Mouse (Mus musculus): ENCODE measurements around the gene Spesp1. TPM values are rescaled to one million over a fixed set of nuclear protein-coding genes. Genes with fewer than 3 reads are reported as not detected.

Gene Spesp1
- polyA plus RNA-seq (2014; fragmentation: Nextera tagmentation; extraction: Ambion mirVana) = not detected in 2 replicates

- 82% methylated on average over 27 of the region's 27 CpGs for WGBS
- ATAC-seq (ENCODE audit: insufficient number of reproducible peaks, insufficient read depth, low FRiP score, low read depth) = no peak
Measured at GRCm38 (mm10) chr9:62281991-62282390, at the start of gene Spesp1. Gene Spesp1, minus strand, starts transcription at chr9:62282208.

GRCm38 (mm10) chr9:62325965-62326364 lies 44.0 kb upstream of the Spesp1 start:
- Histone ChIP-seq H3K27ac (replicated peaks in 1 of 2; ENCODE audit: control insufficient read depth in 1 of 2, insufficient read depth in 1 of 2, low read depth in 2 of 2, low read length in 2 of 2) (no peak overlapping the region), H3K4me1 (ENCODE audit: control insufficient read depth in 2 of 2, insufficient read depth in 2 of 2, low read length in 2 of 2) (no peaks in the 10 kb centered on the region), H3K4me2 (ENCODE audit: low read length) (no peak overlapping the region), H3K36me3 (ENCODE audit: control insufficient read depth, insufficient read depth, low read length) (no peaks in the 10 kb centered on the region), H3K27me3 (ENCODE audit: control insufficient read depth, insufficient read depth, low read length) (no peaks in the 10 kb centered on the region), H3K9me3 (ENCODE audit: control insufficient read depth, low read length) (peaks cover 3% of the 10 kb centered on the region), H3K4me3 (ENCODE audit: control insufficient read depth in 1 of 2, insufficient read depth in 1 of 2, low read depth in 1 of 2, low read length in 2 of 2) (no peak overlapping the region), H3K9ac (ENCODE audit: low read length) (no peak overlapping the region)
- 69% methylated on average over 3 of the region's 3 CpGs for WGBS
- no peak for ATAC-seq (ENCODE audit: insufficient number of reproducible peaks, insufficient read depth, low FRiP score, low read depth)

More at GRCm38 (mm10) chr9:62281991-62282390, at the start of gene Spesp1:
- H3K27me3 ChIP-seq (ENCODE audit: control insufficient read depth, insufficient read depth, low read length) = no peaks in the 10 kb centered on the region
- no peak within 1 kb of the TSS for H3K4me2 ChIP-seq (ENCODE audit: low read length)
- no peaks in the 10 kb centered on the region for H3K4me1 ChIP-seq (ENCODE audit: control insufficient read depth in 2 of 2, insufficient read depth in 2 of 2, low read length in 2 of 2)
- no peaks in the 10 kb centered on the region for H3K9me3 ChIP-seq (ENCODE audit: control insufficient read depth, low read length)
- H3K27ac ChIP-seq (replicated peaks in 1 of 2; ENCODE audit: control insufficient read depth in 1 of 2, insufficient read depth in 1 of 2, low read depth in 2 of 2, low read length in 2 of 2) = no peak within 1 kb of the TSS
- H3K4me3 ChIP-seq (ENCODE audit: control insufficient read depth in 1 of 2, insufficient read depth in 1 of 2, low read depth in 1 of 2, low read length in 2 of 2) = no peak within 1 kb of the TSS
- H3K36me3 ChIP-seq (ENCODE audit: control insufficient read depth, insufficient read depth, low read length) = no peaks in the 10 kb centered on the region
- no peak within 1 kb of the TSS for H3K9ac ChIP-seq (ENCODE audit: low read length)

- no peaks in the 10 kb centered on the region for H3K27me3 ChIP-seq (ENCODE audit: control insufficient read depth, insufficient read depth, low read length)
- ATAC-seq (ENCODE audit: insufficient number of reproducible peaks, insufficient read depth, low FRiP score, low read depth) = no peak
- H3K4me1 ChIP-seq (ENCODE audit: control insufficient read depth in 2 of 2, insufficient read depth in 2 of 2, low read length in 2 of 2) = no peaks in the 10 kb centered on the region
- no peak overlapping the region for H3K9ac ChIP-seq (ENCODE audit: low read length)
- no peak overlapping the region for H3K4me3 ChIP-seq (ENCODE audit: control insufficient read depth in 1 of 2, insufficient read depth in 1 of 2, low read depth in 1 of 2, low read length in 2 of 2)
- no peaks in the 10 kb centered on the region for H3K36me3 ChIP-seq (ENCODE audit: control insufficient read depth, insufficient read depth, low read length)
- WGBS = 63% methylated on average over 1 of the region's 1 CpGs
- no peak overlapping the region for H3K27ac ChIP-seq (replicated peaks in 1 of 2; ENCODE audit: control insufficient read depth in 1 of 2, insufficient read depth in 1 of 2, low read depth in 2 of 2, low read length in 2 of 2)
- H3K4me2 ChIP-seq (ENCODE audit: low read length) = no peak overlapping the region
- H3K9me3 ChIP-seq (ENCODE audit: control insufficient read depth, low read length) = peaks cover 4% of the 10 kb centered on the region
Measured at GRCm38 (mm10) chr9:62323816-62324215, 41.8 kb upstream of the Spesp1 start.

DNA sequence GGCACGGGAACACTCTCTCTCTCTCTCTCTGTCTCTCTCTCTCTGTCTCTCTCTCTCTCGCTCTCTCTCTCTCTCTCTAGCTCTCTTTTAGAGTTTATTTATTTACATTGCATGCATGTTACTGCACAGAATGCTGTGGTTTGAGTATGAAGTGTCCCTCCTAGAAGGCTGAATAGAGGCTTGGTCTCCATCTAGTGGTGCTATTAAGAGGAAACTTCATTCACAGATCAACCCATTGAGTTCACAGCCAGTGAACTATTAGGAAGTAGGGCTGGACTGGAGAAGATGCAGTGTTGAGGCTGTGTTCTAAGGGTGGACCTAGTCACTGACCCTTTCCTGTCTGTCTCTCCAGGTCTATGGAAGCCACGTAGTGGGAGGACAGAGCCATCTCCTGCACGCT lies 36.7 kb upstream of the Spesp1 start:
- Histone ChIP-seq H3K36me3 (ENCODE audit: control insufficient read depth, insufficient read depth, low read length) (no peaks in the 10 kb centered on the region), H3K27me3 (ENCODE audit: control insufficient read depth, insufficient read depth, low read length) (no peaks in the 10 kb centered on the region), H3K27ac (replicated peaks in 1 of 2; ENCODE audit: control insufficient read depth in 1 of 2, insufficient read depth in 1 of 2, low read depth in 2 of 2, low read length in 2 of 2) (no peak overlapping the region), H3K4me2 (ENCODE audit: low read length) (no peak overlapping the region), H3K9ac (ENCODE audit: low read length) (no peak overlapping the region), H3K4me3 (ENCODE audit: control insufficient read depth in 1 of 2, insufficient read depth in 1 of 2, low read depth in 1 of 2, low read length in 2 of 2) (no peak overlapping the region), H3K4me1 (ENCODE audit: control insufficient read depth in 2 of 2, insufficient read depth in 2 of 2, low read length in 2 of 2) (no peaks in the 10 kb centered on the region), H3K9me3 (ENCODE audit: control insufficient read depth, low read length) (peaks cover 6% of the 10 kb centered on the region)
- WGBS = 80% methylated on average over 4 of the region's 4 CpGs
- no peak for ATAC-seq (ENCODE audit: insufficient number of reproducible peaks, insufficient read depth, low FRiP score, low read depth)

- Histone ChIP-seq H3K4me2 (ENCODE audit: low read length) (no peak overlapping the region), H3K9me3 (ENCODE audit: control insufficient read depth, low read length) (0 out of 2 replicates have a peak, but pooled peaks cover 2% of the 10 kb centered on the region), H3K4me3 (ENCODE audit: control insufficient read depth in 1 of 2, insufficient read depth in 1 of 2, low read depth in 1 of 2, low read length in 2 of 2) (no peak overlapping the region), H3K36me3 (ENCODE audit: control insufficient read depth, insufficient read depth, low read length) (no peaks in the 10 kb centered on the region), H3K27ac (replicated peaks in 1 of 2; ENCODE audit: control insufficient read depth in 1 of 2, insufficient read depth in 1 of 2, low read depth in 2 of 2, low read length in 2 of 2) (no peak overlapping the region), H3K9ac (ENCODE audit: low read length) (no peak overlapping the region), H3K27me3 (ENCODE audit: control insufficient read depth, insufficient read depth, low read length) (no peaks in the 10 kb centered on the region), H3K4me1 (ENCODE audit: control insufficient read depth in 2 of 2, insufficient read depth in 2 of 2, low read length in 2 of 2) (no peaks in the 10 kb centered on the region)
- WGBS = 80% methylated on average over 6 of the region's 6 CpGs
- no peak for ATAC-seq (ENCODE audit: insufficient number of reproducible peaks, insufficient read depth, low FRiP score, low read depth)
Measured at GRCm38 (mm10) chr9:62315556-62315955, 33.5 kb upstream of the Spesp1 start.

DNA sequence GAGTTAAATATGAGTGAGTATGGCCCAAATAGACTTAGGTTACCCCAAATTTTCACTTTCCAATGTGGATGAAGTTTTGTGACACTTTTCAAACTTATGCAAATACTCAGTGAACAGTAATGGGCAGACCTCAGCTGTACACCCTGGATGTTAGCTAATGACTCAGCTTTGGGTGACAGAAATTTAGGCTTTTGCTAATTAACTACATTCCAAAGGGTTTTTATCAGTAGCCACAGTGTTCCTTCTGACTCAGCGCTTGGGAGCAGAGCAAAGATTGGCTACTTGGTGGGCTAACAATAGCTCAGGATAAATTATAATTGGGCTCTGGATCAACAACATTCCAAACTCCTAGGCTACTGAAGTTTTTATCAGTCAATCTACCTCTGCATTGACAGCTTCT lies 14.9 kb upstream of the Spesp1 start:
- 29% methylated on average over 1 of the region's 1 CpGs for WGBS

GRCm38 (mm10) chr9:62295006-62295698 lies 13.1 kb upstream of the Spesp1 start:
- Histone ChIP-seq H3K9me3 (ENCODE audit: control insufficient read depth, low read length) (no peaks in the 10 kb centered on the region), H3K9ac (ENCODE audit: low read length) (no peak overlapping the region), H3K4me1 (ENCODE audit: control insufficient read depth in 2 of 2, insufficient read depth in 2 of 2, low read length in 2 of 2) (peaks cover 0 to 2% of the 10 kb centered on the region in 2 experiments; a peak in 2 of 4 replicates), H3K4me3 (ENCODE audit: control insufficient read depth in 1 of 2, insufficient read depth in 1 of 2, low read depth in 1 of 2, low read length in 2 of 2) (no peak overlapping the region), H3K36me3 (ENCODE audit: control insufficient read depth, insufficient read depth, low read length) (no peaks in the 10 kb centered on the region), H3K4me2 (ENCODE audit: low read length) (no peak overlapping the region), H3K27me3 (ENCODE audit: control insufficient read depth, insufficient read depth, low read length) (no peaks in the 10 kb centered on the region), H3K27ac (replicated peaks in 1 of 2; ENCODE audit: control insufficient read depth in 1 of 2, insufficient read depth in 1 of 2, low read depth in 2 of 2, low read length in 2 of 2) (no peak overlapping the region)
- 29% methylated on average over 7 of the region's 7 CpGs for WGBS
- ATAC-seq (ENCODE audit: insufficient number of reproducible peaks, insufficient read depth, low FRiP score, low read depth) = no peak

More for the DNA sequence above, 14.9 kb upstream of the Spesp1 start:
- H3K4me1 ChIP-seq (ENCODE audit: control insufficient read depth in 2 of 2, insufficient read depth in 2 of 2, low read length in 2 of 2) = peaks cover 0 to 2% of the 10 kb centered on the region in 2 experiments; a peak in 2 of 4 replicates
- ATAC-seq (ENCODE audit: insufficient number of reproducible peaks, insufficient read depth, low FRiP score, low read depth) = no peak
- no peaks in the 10 kb centered on the region for H3K27me3 ChIP-seq (ENCODE audit: control insufficient read depth, insufficient read depth, low read length)
- H3K27ac ChIP-seq (replicated peaks in 1 of 2; ENCODE audit: control insufficient read depth in 1 of 2, insufficient read depth in 1 of 2, low read depth in 2 of 2, low read length in 2 of 2) = no peak overlapping the region
- no peak overlapping the region for H3K4me2 ChIP-seq (ENCODE audit: low read length)
- H3K4me3 ChIP-seq (ENCODE audit: control insufficient read depth in 1 of 2, insufficient read depth in 1 of 2, low read depth in 1 of 2, low read length in 2 of 2) = no peak overlapping the region
- H3K9me3 ChIP-seq (ENCODE audit: control insufficient read depth, low read length) = no peaks in the 10 kb centered on the region
- H3K9ac ChIP-seq (ENCODE audit: low read length) = no peak overlapping the region
- no peaks in the 10 kb centered on the region for H3K36me3 ChIP-seq (ENCODE audit: control insufficient read depth, insufficient read depth, low read length)

DNA sequence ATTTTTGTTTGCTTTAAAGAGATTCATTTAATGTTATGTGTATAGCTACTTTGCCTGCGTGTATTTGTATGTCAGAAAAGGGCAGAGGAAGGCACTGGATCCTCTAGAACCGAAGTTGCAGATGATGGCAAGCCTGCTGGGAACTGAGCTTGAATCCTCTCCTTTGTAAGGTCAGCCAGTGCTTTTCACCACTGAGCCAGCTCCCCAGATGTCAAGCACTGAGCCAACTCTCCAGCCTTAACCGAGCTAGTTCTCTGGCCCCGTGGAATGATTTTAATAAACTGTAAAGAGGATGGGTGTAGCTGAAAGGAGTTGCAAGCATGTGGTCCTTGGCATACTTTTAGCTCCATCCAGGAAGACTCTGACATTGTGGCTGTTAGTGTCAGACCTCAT lies 5.6 kb upstream of the Spesp1 start:
- ATAC-seq (ENCODE audit: insufficient number of reproducible peaks, insufficient read depth, low FRiP score, low read depth) = no peak
- no peak overlapping the region for H3K9ac ChIP-seq (ENCODE audit: low read length)
- H3K4me2 ChIP-seq (ENCODE audit: low read length) = no peak overlapping the region
- H3K9me3 ChIP-seq (ENCODE audit: control insufficient read depth, low read length) = no peaks in the 10 kb centered on the region
- WGBS = 66% methylated on average over 4 of the region's 4 CpGs
- no peak overlapping the region for H3K27ac ChIP-seq (replicated peaks in 1 of 2; ENCODE audit: control insufficient read depth in 1 of 2, insufficient read depth in 1 of 2, low read depth in 2 of 2, low read length in 2 of 2)
- H3K36me3 ChIP-seq (ENCODE audit: control insufficient read depth, insufficient read depth, low read length) = no peaks in the 10 kb centered on the region
- H3K4me3 ChIP-seq (ENCODE audit: control insufficient read depth in 1 of 2, insufficient read depth in 1 of 2, low read depth in 1 of 2, low read length in 2 of 2) = no peak overlapping the region
- H3K27me3 ChIP-seq (ENCODE audit: control insufficient read depth, insufficient read depth, low read length) = 0 out of 2 replicates have a peak, but pooled peaks cover 4% of the 10 kb centered on the region
- H3K4me1 ChIP-seq (ENCODE audit: control insufficient read depth in 2 of 2, insufficient read depth in 2 of 2, low read length in 2 of 2) = no peaks in the 10 kb centered on the region
